Mouse (Mus musculus) CH12.LX (cell line): ENCODE data around the gene Cisd3. TPM values are rescaled to one million over a fixed set of nuclear protein-coding genes. Genes with fewer than 3 reads are reported as not detected.

Experiments used
- DNase-seq: peaks from one replicate; pipeline ENCODE4 v3.0.0-alpha.2; 2013; ENCODE audit errors: extremely low read depth
- H3K27ac ChIP-seq: 2 replicates; pipeline ENCODE4 v1.5.1; 2012; ENCODE audit warnings: low read depth, mild to moderate bottlenecking, control low read depth, moderate library complexity; ENCODE audit not compliant: insufficient read depth
- H3K27me3 ChIP-seq: replicated peaks from 2 replicates; pipeline ENCODE3; 2012; ENCODE audit warnings: inconsistent platforms
- H3K36me3 ChIP-seq, 2 experiments: replicated peaks in 1 of 2; 2 replicates each; pipeline versions ENCODE3 to v1.6.1; 2012; ENCODE audit warnings: inconsistent platforms in 1 of 2, low read length in 1 of 2, mild to moderate bottlenecking in 1 of 2, mixed read lengths in 1 of 2, moderate library complexity in 1 of 2; ENCODE audit not compliant: control insufficient read depth in 1 of 2, insufficient read depth in 1 of 2
- H3K4me1 ChIP-seq, 2 experiments: 2 replicates each; pipeline ENCODE4 v1.6.1; 2012; ENCODE audit warnings: inconsistent platforms in 1 of 2, moderate library complexity in 1 of 2; ENCODE audit not compliant: insufficient read depth in 2 of 2, control insufficient read depth in 1 of 2
- H3K4me2 ChIP-seq: 2 replicates; pipeline ENCODE4 v1.6.1; 2012; ENCODE audit warnings: low read depth, mild to moderate bottlenecking, control low read depth; ENCODE audit not compliant: poor library complexity, insufficient read depth, severe bottlenecking
- H3K4me3 ChIP-seq, 3 experiments: fragments of 150-350 bp in 1 of 3; sonication (generic) in 1 of 3; replicated peaks in 1 of 3; 2 replicates each; pipeline versions ENCODE3 to v1.5.1; 2011 to 2012; ENCODE audit warnings: low read depth in 2 of 3, low read length in 2 of 3, mild to moderate bottlenecking in 2 of 3, moderate library complexity in 2 of 3, control low read depth in 1 of 3, improper control_type of control experiment in 1 of 3, inconsistent platforms in 1 of 3, mixed read lengths in 1 of 3; ENCODE audit not compliant: poor library complexity in 1 of 3
- H3K79me2 ChIP-seq: replicated peaks from 2 replicates; pipeline ENCODE4 v1.6.1; 2012; ENCODE audit warnings: mild to moderate bottlenecking, moderate library complexity; ENCODE audit not compliant: control insufficient read depth, poor library complexity, insufficient read depth, severe bottlenecking; ENCODE audit errors: extremely low read depth
- H3K9ac ChIP-seq: 2 replicates; pipeline ENCODE4 v1.6.1; 2012; ENCODE audit warnings: low read depth, mild to moderate bottlenecking, control low read depth, moderate library complexity; ENCODE audit not compliant: insufficient read depth
- H3K9me3 ChIP-seq: replicated peaks from 2 replicates; pipeline ENCODE3; 2012; ENCODE audit warnings: low read length, inconsistent platforms, mixed read lengths
- CHD1 ChIP-seq: IDR thresholded peaks from 2 replicates; pipeline ENCODE4 v1.6.1; 2012; ENCODE audit warnings: low read depth, low read length, improper control_type of control experiment, inconsistent platforms
- E2F4 ChIP-seq: IDR thresholded peaks from 2 replicates; pipeline ENCODE4 v1.6.1; 2011; ENCODE audit warnings: low read depth, low read length, improper control_type of control experiment; ENCODE audit not compliant: insufficient replicate concordance
- ELF1 ChIP-seq: IDR thresholded peaks from 2 replicates; pipeline ENCODE4 v1.6.1; 2014; ENCODE audit warnings: low read depth, mild to moderate bottlenecking, inconsistent platforms, low read length, improper control_type of control experiment
- EP300 ChIP-seq: IDR thresholded peaks from 2 replicates; pipeline ENCODE4 v1.6.1; 2011; ENCODE audit warnings: low read length, improper control_type of control experiment
- HCFC1 ChIP-seq: IDR thresholded peaks from 2 replicates; pipeline ENCODE4 v1.6.1; 2012; ENCODE audit warnings: low read depth, mild to moderate bottlenecking, inconsistent platforms, low read length, improper control_type of control experiment
- IRF4 ChIP-seq: IDR thresholded peaks from 2 replicates; pipeline ENCODE4 v1.6.1; 2014; ENCODE audit warnings: low read depth, mild to moderate bottlenecking, inconsistent platforms, low read length, improper control_type of control experiment
- JUN ChIP-seq: IDR thresholded peaks from 2 replicates; pipeline ENCODE4 v1.6.1; 2011; ENCODE audit warnings: low read depth, mild to moderate bottlenecking, low read length, improper control_type of control experiment, moderate library complexity; ENCODE audit not compliant: insufficient read depth
- KAT2A ChIP-seq: IDR thresholded peaks from 2 replicates; pipeline ENCODE4 v1.6.1; 2012; ENCODE audit warnings: low read length, improper control_type of control experiment, inconsistent platforms; ENCODE audit not compliant: insufficient replicate concordance
- MAZ ChIP-seq: IDR thresholded peaks from 2 replicates; pipeline ENCODE4 v1.6.1; 2012; ENCODE audit warnings: low read depth, mild to moderate bottlenecking, inconsistent platforms, low read length, improper control_type of control experiment, moderate library complexity
- MEF2A ChIP-seq: IDR thresholded peaks from 2 replicates; pipeline ENCODE4 v1.6.1; 2014; ENCODE audit warnings: low read depth, mild to moderate bottlenecking, inconsistent platforms, low read length, improper control_type of control experiment, borderline replicate concordance
- MXI1 ChIP-seq: IDR thresholded peaks from 2 replicates; pipeline ENCODE4 v1.6.1; 2011; ENCODE audit warnings: mild to moderate bottlenecking, low read depth, low read length, improper control_type of control experiment
- MYC ChIP-seq: IDR thresholded peaks from 2 replicates; pipeline ENCODE4 v1.6.1; 2011; ENCODE audit warnings: low read depth, mild to moderate bottlenecking, improper control_type of control experiment, low read length
- NELFE ChIP-seq: IDR thresholded peaks from 2 replicates; pipeline ENCODE4 v1.6.1; 2011; ENCODE audit warnings: low read depth, low read length, improper control_type of control experiment
- PAX5 ChIP-seq: IDR thresholded peaks from 2 replicates; pipeline ENCODE4 v1.6.1; 2012; ENCODE audit warnings: low read length, inconsistent platforms, mixed read lengths
- POLR2A ChIP-seq: IDR thresholded peaks from 2 replicates; pipeline ENCODE4 v1.6.1; 2011; ENCODE audit warnings: low read depth, mild to moderate bottlenecking, improper control_type of control experiment, low read length
- RAD21 ChIP-seq: IDR thresholded peaks from 2 replicates; pipeline ENCODE4 v1.6.1; 2011; ENCODE audit warnings: low read depth, mild to moderate bottlenecking, low read length, improper control_type of control experiment, moderate library complexity
- RCOR1 ChIP-seq: conservative IDR thresholded peaks from 2 replicates; pipeline ENCODE4 v1.6.1; 2012; ENCODE audit warnings: low read depth, mild to moderate bottlenecking, inconsistent platforms, low read length, improper control_type of control experiment
- TCF12 ChIP-seq: IDR thresholded peaks from 2 replicates; pipeline ENCODE4 v1.6.1; 2014; ENCODE audit warnings: low read depth, mild to moderate bottlenecking, inconsistent platforms, low read length, improper control_type of control experiment
- UBTF ChIP-seq: IDR thresholded peaks from 2 replicates; pipeline ENCODE4 v1.6.1; 2012; ENCODE audit warnings: low read depth, mild to moderate bottlenecking, inconsistent platforms, low read length, improper control_type of control experiment, moderate library complexity
- USF1 ChIP-seq: IDR thresholded peaks from 2 replicates; pipeline ENCODE4 v1.6.1; 2014; ENCODE audit warnings: low read depth, mild to moderate bottlenecking, inconsistent platforms, low read length, improper control_type of control experiment
- USF2 ChIP-seq: conservative IDR thresholded peaks from 2 replicates; pipeline ENCODE4 v1.6.1; 2011; ENCODE audit warnings: low read depth, low read length, improper control_type of control experiment
- ZC3H11A ChIP-seq: IDR thresholded peaks from 2 replicates; pipeline ENCODE4 v1.6.1; 2012; ENCODE audit warnings: low read depth, mild to moderate bottlenecking, inconsistent platforms, low read length, improper control_type of control experiment
- ZMIZ1 ChIP-seq: IDR thresholded peaks from 2 replicates; pipeline ENCODE4 v1.6.1; 2012; ENCODE audit warnings: low read depth, mild to moderate bottlenecking, inconsistent platforms, low read length, improper control_type of control experiment
- ZNF384 ChIP-seq: IDR thresholded peaks from 2 replicates; pipeline ENCODE4 v1.6.1; 2012; ENCODE audit warnings: low read depth, low read length, improper control_type of control experiment, inconsistent platforms
- dilution Hi-C: fragments of 300-500 bp; cut with MboI; formaldehyde crosslinking; loops from 2 replicates; pipeline ENCODE4 v1.14.3; 2020; ENCODE audit warnings: low sequenced_read_pairs; ENCODE audit not compliant: extremely low pct_unique_long_range_greater_than_20kb, extremely low pct_ligation_motif_present
- in situ Hi-C: fragments of 300-500 bp; cut with MboI; formaldehyde crosslinking; loops from 3 replicates; pipeline ENCODE4 v1.14.3; 2019; ENCODE audit warnings: low sequenced_read_pairs, low pct_ligation_motif_present, low pct_unique_long_range_greater_than_20kb, mixed read lengths
- polyA plus RNA-seq: library from polyadenylated mRNA; unstranded; fragments of >175 nt; gene quantifications from 2 replicates; pipeline ENCODE4 v1.2.1, GENCODE M21; 2012; ENCODE audit warnings: low read depth; ENCODE audit not compliant: insufficient read length
- total RNA-seq, 2 experiments: library from RNA; depleted of rRNA; stranded (reverse); fragments of 300-350 nt in 1 of 2; fragments of >200 nt in 1 of 2; gene quantifications; 2 replicates each; pipeline ENCODE4 v1.2.3; 2012 to 2014

Cisd3 gene
- total and polyA plus RNA-seq, 3 experiments: 66.1 to 221 (median 141) TPM

GRCm38 (mm10) chr11:97694921-97695711, 9.5 kb downstream of the Cisd3 start:
- no peak overlapping the region for H3K4me2 ChIP-seq

GRCm38 (mm10) chr11:97695712-97696401, 10.2 kb downstream of the Cisd3 start:
- dilution Hi-C loops: no loop called here
- Histone ChIP-seq H3K4me2 (no peak overlapping the region), H3K79me2 (no peaks in the 10 kb centered on the region; the same call in 1 of the 2 replicates), H3K9me3 (no peaks in the 10 kb centered on the region)
- TF ChIP-seq MYC (no peak), MAZ (no peak), IRF4 (no peak), NELFE (no peak), POLR2A (no peak), TCF12 (no peak), CHD1 (no peak), HCFC1 (no peak), MEF2A (no peak), RAD21 (no peak), PAX5 (no peak), KAT2A (no peak)
- TF ChIP-seq, all 38 proteins: peak for 0
- Histone ChIP-seq H3K9ac (no peak overlapping the region), H3K4me3 (no peak overlapping the region), H3K27me3 (peaks cover 8% of the 10 kb centered on the region), H3K36me3 (peaks cover 25 to 39% of the 10 kb centered on the region in 2 experiments), H3K4me1 (peaks cover 6 to 27% of the 10 kb centered on the region in 2 experiments; a peak in 3 of 4 replicates), H3K27ac (no peak overlapping the region)
- DNase-seq: no peak
- in situ Hi-C loops: loop anchor here (5.0 kb wide), 1 partner anchor 64 kb away; no protein-coding TSS in a partner anchor

More at GRCm38 (mm10) chr11:97694921-97695711, 9.5 kb downstream of the Cisd3 start:
- Histone ChIP-seq H3K79me2 (no peaks in the 10 kb centered on the region; the same call in 1 of the 2 replicates), H3K27me3 (peaks cover under 1% of the 10 kb centered on the region), H3K4me3 (no peak overlapping the region)
- DNase-seq: no peak
- in situ Hi-C loops: loop anchor here (5.0 kb wide), 1 partner anchor 63 kb away; no protein-coding TSS in a partner anchor
- TF ChIP-seq MXI1: no peak
- no peak for TF ChIP-seq JUN
- TF ChIP-seq CHD1: no peak
- no peak for TF ChIP-seq MAZ
- no peak for TF ChIP-seq PAX5
- no peak for TF ChIP-seq ELF1
- no peak for TF ChIP-seq RAD21
- TF ChIP-seq ZMIZ1: no peak
- no peak for TF ChIP-seq ZC3H11A
- TF ChIP-seq KAT2A: no peak
- no peak for TF ChIP-seq E2F4
- TF ChIP-seq USF2: no peak
- no peak for TF ChIP-seq RCOR1
- no peak for TF ChIP-seq IRF4
- TF ChIP-seq MYC: no peak
- no peak for TF ChIP-seq UBTF
- TF ChIP-seq ZNF384: no peak
- TF ChIP-seq USF1: no peak
- no peak for TF ChIP-seq EP300
- TF ChIP-seq, all 38 proteins: peak for 0
- H3K27ac ChIP-seq: no peak overlapping the region
- dilution Hi-C loops: no loop called here
- H3K9ac ChIP-seq: no peak overlapping the region
- H3K4me1 ChIP-seq: peaks cover 6 to 23% of the 10 kb centered on the region in 2 experiments; a peak in 3 of 4 replicates
- H3K9me3 ChIP-seq: no peaks in the 10 kb centered on the region
- peaks cover 33 to 46% of the 10 kb centered on the region in 2 experiments for H3K36me3 ChIP-seq
